ENCODE assay signal across 8 mouse cellular contexts in the genomic region with DNA sequence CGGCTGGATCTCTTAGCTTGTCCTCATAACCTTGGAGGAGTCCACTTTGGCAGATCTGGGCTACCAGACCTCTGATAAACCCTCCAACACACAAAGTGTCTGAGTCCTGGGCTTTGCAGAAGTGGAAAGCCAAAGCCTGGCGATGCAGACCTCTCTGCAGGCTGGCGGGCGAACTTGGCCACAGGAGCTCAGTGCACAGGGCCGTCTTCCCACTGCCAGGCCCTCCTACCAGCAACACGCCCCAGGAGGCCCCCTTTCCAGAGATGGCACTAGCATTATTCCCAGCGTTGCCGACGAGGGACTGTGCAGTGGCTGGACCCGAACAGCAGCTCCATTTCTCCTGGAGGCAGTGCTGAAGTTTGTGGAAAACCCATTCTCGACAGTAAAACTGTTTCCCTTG. TPM values are rescaled to one million over a fixed set of nuclear protein-coding genes. Genes with fewer than 3 reads are reported as not detected.
DNase-seq lines count a peak whose midpoint lies in the region; ATAC-seq and TF ChIP-seq lines count a peak whose summit lies in the region.

No protein-coding gene starts in this region.

- H3K27me3 ChIP-seq in kidney, embryonic 14.5 days (ENCODE audit: control insufficient read depth, insufficient read depth, low read length), result no peaks in the 10 kb centered on the region
- H3K27me3 ChIP-seq in forebrain, embryonic 11.5 days (ENCODE audit: control insufficient read depth, insufficient read depth, low read length), result no peaks in the 10 kb centered on the region
- H3K27me3 ChIP-seq in hindbrain, postnatal 0 days (ENCODE audit: insufficient read depth, low read length), result no peaks in the 10 kb centered on the region
- H3K27me3 ChIP-seq in midbrain, embryonic 15.5 days (replicated peaks), result no peaks in the 10 kb centered on the region

- ATAC-seq in kidney, embryonic 14.5 days (ENCODE audit: low FRiP score, low TSS enrichment), result no peak
- no peak for ATAC-seq in forebrain, embryonic 11.5 days (replicated peaks; ENCODE audit: low FRiP score)
- ATAC-seq in hindbrain, postnatal 0 days, result no peak
- ATAC-seq in midbrain, embryonic 15.5 days (replicated peaks), result no peak
- ATAC-seq in megakaryocyte-erythroid progenitor cell, adult 5-6 weeks (replicated peaks; ENCODE audit: low FRiP score, low TSS enrichment, poor library complexity, severe bottlenecking), result no peak
- no peak for ATAC-seq in activated CD4-positive, CD25-positive, alpha-beta regulatory T cell, adult 4 months

- peaks cover 16% of the 10 kb centered on the region; the same call in 1 of the 2 replicates for H3K36me3 ChIP-seq in kidney, embryonic 14.5 days (ENCODE audit: control insufficient read depth, insufficient read depth, low read length)
- no peaks in the 10 kb centered on the region; the same call in 1 of the 2 replicates for H3K36me3 ChIP-seq in forebrain, embryonic 11.5 days (ENCODE audit: control insufficient read depth, insufficient read depth, low read length)
- H3K36me3 ChIP-seq in hindbrain, postnatal 0 days (ENCODE audit: insufficient read depth, low read length), result no peaks in the 10 kb centered on the region
- no peaks in the 10 kb centered on the region for H3K36me3 ChIP-seq in midbrain, embryonic 15.5 days (replicated peaks)

- 48% methylated on average over 11 of the region's 11 CpGs for WGBS in kidney, embryonic 14.5 days
- WGBS in forebrain, embryonic 11.5 days, result 49% methylated on average over 11 of the region's 11 CpGs
- WGBS in hindbrain, postnatal 0 days, result 9% methylated on average over 11 of the region's 11 CpGs
- 16% methylated on average over 11 of the region's 11 CpGs for WGBS in midbrain, embryonic 15.5 days

- peak overlapping the region; percentile 70 for H3K4me2 ChIP-seq in kidney, embryonic 14.5 days (replicated peaks; ENCODE audit: low read depth, low read length)
- peak overlapping the region; percentile 75 for H3K4me2 ChIP-seq in forebrain, embryonic 11.5 days (ENCODE audit: low read depth, low read length, severe bottlenecking)
- H3K4me2 ChIP-seq in hindbrain, postnatal 0 days (ENCODE audit: low read depth, low read length), result peak overlapping the region; percentile 84
- peak overlapping the region; percentile 86 for H3K4me2 ChIP-seq in midbrain, embryonic 15.5 days

- H3K9me3 ChIP-seq in kidney, embryonic 14.5 days (ENCODE audit: control insufficient read depth, low read length), result no peaks in the 10 kb centered on the region
- H3K9me3 ChIP-seq in forebrain, embryonic 11.5 days (ENCODE audit: control insufficient read depth, low read length), result no peaks in the 10 kb centered on the region
- no peaks in the 10 kb centered on the region for H3K9me3 ChIP-seq in hindbrain, postnatal 0 days (ENCODE audit: low read length)
- H3K9me3 ChIP-seq in midbrain, embryonic 15.5 days, result no peaks in the 10 kb centered on the region

- peak overlapping the region; percentile 92 for H3K4me3 ChIP-seq in kidney, embryonic 14.5 days (ENCODE audit: low read length)
- peak overlapping the region; percentile 88 for H3K4me3 ChIP-seq in forebrain, embryonic 11.5 days (ENCODE audit: low read depth, low read length)
- peak overlapping the region; percentile 97 for H3K4me3 ChIP-seq in hindbrain, postnatal 0 days (ENCODE audit: low read length)
- H3K4me3 ChIP-seq in midbrain, embryonic 15.5 days, result peak overlapping the region; percentile 97

- no peak for TF ChIP-seq POLR2A in brain, embryonic 14.5 days (IDR thresholded peaks at IDR 0.05; ENCODE audit: borderline replicate concordance, extremely low read depth, insufficient read depth, insufficient read length, poor library complexity, severe bottlenecking)

- no peak overlapping the region for H3K27ac ChIP-seq in kidney, embryonic 14.5 days (ENCODE audit: low read depth, low read length)
- H3K27ac ChIP-seq in forebrain, embryonic 11.5 days (ENCODE audit: low read depth, low read length), result no peak overlapping the region
- no peak overlapping the region for H3K27ac ChIP-seq in hindbrain, postnatal 0 days
- peak overlapping the region; percentile 53; the same call in 1 of the 2 replicates for H3K27ac ChIP-seq in midbrain, embryonic 15.5 days

- H3K4me1 ChIP-seq in kidney, embryonic 14.5 days (ENCODE audit: control insufficient read depth, insufficient read depth, low read length), result peaks cover 20% of the 10 kb centered on the region
- H3K4me1 ChIP-seq in forebrain, embryonic 11.5 days (replicated peaks; ENCODE audit: control insufficient read depth, insufficient read depth, low read length), result peaks cover 13% of the 10 kb centered on the region; the same call in 1 of the 2 replicates
- peaks cover 21% of the 10 kb centered on the region for H3K4me1 ChIP-seq in hindbrain, postnatal 0 days (ENCODE audit: insufficient read depth, low read length)
- H3K4me1 ChIP-seq in midbrain, embryonic 15.5 days, result peaks cover 55% of the 10 kb centered on the region

- peak overlapping the region; percentile 25; the same call in 1 of the 2 replicates for H3K9ac ChIP-seq in kidney, embryonic 14.5 days (ENCODE audit: low read depth, low read length)
- peak overlapping the region; percentile 95 for H3K9ac ChIP-seq in forebrain, embryonic 11.5 days (ENCODE audit: low read length)
- H3K9ac ChIP-seq in hindbrain, postnatal 0 days (replicated peaks; ENCODE audit: low read length), result peak overlapping the region; percentile 92
- peak overlapping the region; percentile 83 for H3K9ac ChIP-seq in midbrain, embryonic 15.5 days

- TF ChIP-seq CTCF in brain, embryonic 14.5 days (IDR thresholded peaks at IDR 0.05; ENCODE audit: borderline replicate concordance, extremely low read depth, insufficient read depth, insufficient read length), result no peak
- no peak for TF ChIP-seq CTCF in hindbrain, postnatal 0 days (IDR thresholded peaks at IDR 0.05; ENCODE audit: low read depth)

- no peak for DNase-seq in kidney, postnatal 25 days
- peak; percentile 40 for DNase-seq in brain, embryonic 14.5 days (ENCODE audit: low read depth)
- DNase-seq in forebrain, embryonic 11.5 days (ENCODE audit: low spot score), result peak; percentile 55
- DNase-seq in hindbrain, postnatal 0 days (ENCODE audit: low spot score), result peak; percentile 21

RNA-seq across cellular contexts. Expression of gene Ankrd50, which starts 1.9 kb away (rescaled TPM):
- 9.9 and 20.6 TPM in 2 replicates for polyA plus RNA-seq in kidney, embryonic 14.5 days (2014; fragmentation: Nextera tagmentation; extraction: Ambion mirVana)
- polyA plus RNA-seq in brain, embryonic 14.5 days (2012; rRNA removed), result 45.2 and 64.7 TPM in 2 replicates
- 27.0 and 30.0 TPM in 2 replicates for polyA plus RNA-seq in forebrain, embryonic 11.5 days (2014; fragmentation: Nextera tagmentation; extraction: Ambion mirVana)
- total RNA-seq in hindbrain, postnatal 0 days (2014; rRNA removed), result 65.3 and 70.6 TPM in 2 replicates
- 13.6 and 15.0 TPM in 2 replicates for polyA plus RNA-seq in hindbrain, postnatal 0 days (2015; fragmentation: Nextera tagmentation; extraction: Ambion mirVana)
- polyA plus RNA-seq in midbrain, embryonic 15.5 days (2015; fragmentation: Nextera tagmentation; extraction: Ambion mirVana), result 24.7 and 25.3 TPM in 2 replicates
- 6.3 and 9.2 TPM in 2 replicates for total RNA-seq in megakaryocyte-erythroid progenitor cell, adult 5-6 weeks (2014; fragmentation: Nextera tagmentation)
- 4.3 and 5.7 TPM in 2 replicates for total RNA-seq in megakaryocyte-erythroid progenitor cell, adult 5-6 weeks (2017)
- 1 to 10 TPM; 6.4 to 7.2 TPM for polyA plus RNA-seq in activated CD4-positive, CD25-positive, alpha-beta regulatory T cell, adult 4 months (2017; shearing (Covaris generic))

Comparison
In these comparisons a context has a peak if more than half of its experiments do, and no peak if none do; other contexts are left out.
1. H3K9ac ChIP-seq: peak in every context shown above with its lines; median percentile 95 in forebrain, embryonic 11.5 days; 92 in hindbrain, postnatal 0 days; 83 in midbrain, embryonic 15.5 days; 25 in kidney, embryonic 14.5 days.
2. DNase-seq: peak in brain, embryonic 14.5 days (single experiment), forebrain, embryonic 11.5 days (single experiment) and hindbrain, postnatal 0 days (single experiment); none in kidney, postnatal 25 days (0 of 2).
3. Peak in every context shown above with its lines, with median percentiles within 50 percentile points of each other: H3K4me2 ChIP-seq and H3K4me3 ChIP-seq.